Mouse (Mus musculus): ENCODE measurements at regions not wholly inside any gene's neighbourhood (a gene's known extent, or its start where the extent isn't known, plus 50 kb on each side); places are given as distances from the start of the nearest gene placed in this dataset.

GRCm38 (mm10) chr6:51798577-51799240, 213.6 kb downstream of the Skap2 start:
- Histone ChIP-seq H3K9me3 (replicated peaks) (no peaks in the 10 kb centered on the region), H3K4me1 (no peaks in the 10 kb centered on the region), H3K27me3 (replicated peaks) (0 out of 2 replicates have a peak, but pooled peaks cover 5% of the 10 kb centered on the region), H3K27ac (replicated peaks) (no peak overlapping the region), H3K36me3 (no peaks in the 10 kb centered on the region), H3K4me3 (replicated peaks) (no peak overlapping the region), H3K9ac (replicated peaks) (no peak overlapping the region), H3K4me2 (no peak overlapping the region)
- ATAC-seq (ENCODE audit: low FRiP score), result no peak
- WGBS, result 85% methylated on average over 12 of the region's 12 CpGs

- Histone ChIP-seq H3K4me2 (no peak overlapping the region), H3K36me3 (no peaks in the 10 kb centered on the region), H3K27ac (replicated peaks) (no peak overlapping the region), H3K27me3 (replicated peaks) (0 out of 2 replicates have a peak, but pooled peaks cover 11% of the 10 kb centered on the region), H3K4me3 (replicated peaks) (no peak overlapping the region), H3K9ac (replicated peaks) (no peak overlapping the region), H3K9me3 (replicated peaks) (no peaks in the 10 kb centered on the region), H3K4me1 (no peaks in the 10 kb centered on the region)
- no peak for ATAC-seq (ENCODE audit: low FRiP score)
- WGBS, result 74% methylated on average over 7 of the region's 7 CpGs
Measured at GRCm38 (mm10) chr6:51805656-51806055, 206.7 kb downstream of the Skap2 start.

Measured in neural tube, embryonic 15.5 days (tissue).